Mouse (Mus musculus): ENCODE results near the gene Depdc1b. TPM values are rescaled to one million over a fixed set of nuclear protein-coding genes. Genes with fewer than 3 reads are reported as not detected.

Gene Depdc1b
- total RNA-seq, 2 experiments from 2014 or later: 1.3 to 1.4 TPM

- peak; percentile 29 to 48 for DNase-seq (ENCODE audit: low spot score in 2 of 2)
These were observed 33.5 kb downstream of the Depdc1b start for GRCm38 (mm10) chr13:108349624-108350023.

DNA sequence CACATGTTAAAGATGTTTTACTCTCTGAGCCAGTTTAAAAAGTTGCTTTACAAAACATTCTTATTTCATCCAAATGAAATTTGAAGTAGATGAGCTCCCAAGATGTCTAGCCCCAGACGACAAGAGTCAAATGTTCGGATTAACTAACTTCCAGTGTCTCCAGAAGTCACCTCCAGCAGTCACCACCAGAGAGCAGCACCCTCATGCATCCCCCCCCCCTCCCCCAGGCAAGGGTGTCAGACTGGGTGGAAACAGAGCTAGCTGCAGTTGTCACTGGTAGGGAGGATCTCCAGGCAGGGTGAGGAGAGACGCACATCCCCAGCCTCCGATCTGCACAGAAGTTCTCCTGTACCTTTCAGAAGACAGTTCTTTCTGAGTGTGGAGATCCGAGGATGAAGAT lies 37.6 kb downstream of the Depdc1b start:
- no peak for DNase-seq (ENCODE audit: low spot score in 2 of 2)

GRCm38 (mm10) chr13:108354804-108355552 lies 38.8 kb downstream of the Depdc1b start:
- DNase-seq (ENCODE audit: low spot score in 2 of 2): no peak

DNA sequence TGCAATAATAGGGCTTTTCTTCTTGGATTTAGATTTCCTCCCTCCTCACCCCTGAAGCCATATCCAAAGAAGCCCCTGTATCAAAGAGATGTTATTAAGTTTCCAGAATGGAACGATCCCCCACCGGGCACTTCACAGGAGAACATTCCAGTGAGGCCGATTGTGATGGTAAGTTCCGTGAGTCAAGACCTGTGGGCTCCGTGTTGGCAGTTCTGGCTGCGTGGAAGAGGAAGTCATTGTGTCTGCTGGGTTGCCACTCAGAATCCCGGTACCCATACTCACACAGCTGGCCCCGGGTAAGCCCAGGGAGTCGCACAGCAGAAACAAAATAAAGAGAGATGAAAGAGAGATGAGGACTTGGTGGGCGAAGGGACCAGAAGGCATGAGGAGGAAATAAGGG lies 41.2 kb downstream of the Depdc1b start:
- no peak for DNase-seq (ENCODE audit: low spot score in 2 of 2)

- no peak for DNase-seq (ENCODE audit: low spot score in 2 of 2)
These were observed 42.1 kb downstream of the Depdc1b start for GRCm38 (mm10) chr13:108358228-108358627.

- DNase-seq (ENCODE audit: low spot score in 2 of 2): no peak
These were observed 51.4 kb downstream of the Depdc1b start for GRCm38 (mm10) chr13:108367496-108367895.

- no peak for DNase-seq (ENCODE audit: low spot score in 2 of 2)
These were observed 54.3 kb downstream of the Depdc1b start for GRCm38 (mm10) chr13:108370241-108370941.

DNA sequence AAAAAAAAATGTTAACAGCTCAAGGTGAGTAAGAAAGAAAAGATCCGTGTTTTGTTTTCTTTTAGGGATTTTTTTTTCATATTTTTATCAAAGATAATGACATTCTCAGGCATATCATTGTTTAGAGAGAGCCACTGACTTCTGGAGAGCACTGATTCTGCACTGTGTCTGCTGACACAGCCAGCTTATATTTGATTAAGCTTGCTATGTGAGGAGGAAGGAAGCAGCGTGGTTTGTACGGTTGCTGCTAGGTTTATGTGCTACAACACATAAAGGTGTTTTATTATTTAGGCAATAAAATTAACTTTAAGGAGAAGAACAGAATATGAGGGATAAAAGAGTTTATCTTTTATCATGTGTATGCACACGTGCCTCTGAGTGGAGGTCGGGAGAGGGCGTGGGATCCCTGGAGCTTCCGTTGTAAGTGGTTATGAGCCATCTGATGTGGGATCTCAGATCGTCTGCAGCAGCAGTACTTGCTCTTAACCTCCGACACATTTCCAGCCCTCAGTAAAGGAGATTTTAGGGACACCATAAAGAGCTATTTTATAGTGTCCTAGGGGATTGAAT lies 55.3 kb downstream of the Depdc1b start:
- DNase-seq (ENCODE audit: low spot score in 2 of 2): no peak

DNA sequence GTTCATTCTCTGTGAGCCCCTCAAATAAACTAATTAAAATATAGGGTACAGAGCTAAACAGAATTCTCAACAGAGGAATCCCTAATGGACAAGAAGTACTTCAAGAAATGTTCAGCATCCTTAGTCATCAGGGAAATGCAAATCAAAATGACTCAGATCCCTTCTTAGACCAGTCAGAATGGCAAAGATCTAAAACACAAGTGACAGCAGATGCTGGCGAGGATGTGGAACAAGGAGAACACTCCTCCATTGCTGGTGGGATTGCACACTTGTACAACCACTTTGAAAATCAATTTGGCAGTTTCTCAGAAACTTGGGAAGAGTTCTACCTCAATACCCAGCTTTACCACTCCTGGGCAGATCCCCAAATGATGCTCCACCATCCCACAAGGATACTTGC lies 57.1 kb downstream of the Depdc1b start:
- no peak for DNase-seq (ENCODE audit: low spot score in 2 of 2)

DNA sequence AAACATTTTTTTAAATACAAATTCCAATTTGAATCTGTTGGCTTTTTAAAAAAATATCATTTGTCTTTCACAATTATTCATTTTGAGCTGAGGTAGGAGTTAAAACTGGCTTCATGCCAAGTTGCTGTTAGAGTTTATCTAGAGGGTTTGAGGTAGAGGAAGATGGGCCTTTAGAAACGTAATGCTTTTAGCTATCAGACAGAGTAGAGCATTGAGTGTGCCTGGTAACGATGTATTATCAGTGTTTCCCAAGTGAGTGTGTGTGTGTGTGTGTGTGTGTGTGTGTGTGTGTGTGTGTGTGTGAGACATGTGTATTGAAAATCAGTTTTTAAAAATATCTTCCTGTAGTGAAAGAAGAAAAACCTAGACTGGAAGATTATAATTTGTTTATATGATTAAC lies 60.5 kb downstream of the Depdc1b start:
- no peak for DNase-seq (ENCODE audit: low spot score in 2 of 2)

- no peak for DNase-seq (ENCODE audit: low spot score in 2 of 2)
These were observed 65.0 kb downstream of the Depdc1b start for GRCm38 (mm10) chr13:108381161-108381560.

DNA sequence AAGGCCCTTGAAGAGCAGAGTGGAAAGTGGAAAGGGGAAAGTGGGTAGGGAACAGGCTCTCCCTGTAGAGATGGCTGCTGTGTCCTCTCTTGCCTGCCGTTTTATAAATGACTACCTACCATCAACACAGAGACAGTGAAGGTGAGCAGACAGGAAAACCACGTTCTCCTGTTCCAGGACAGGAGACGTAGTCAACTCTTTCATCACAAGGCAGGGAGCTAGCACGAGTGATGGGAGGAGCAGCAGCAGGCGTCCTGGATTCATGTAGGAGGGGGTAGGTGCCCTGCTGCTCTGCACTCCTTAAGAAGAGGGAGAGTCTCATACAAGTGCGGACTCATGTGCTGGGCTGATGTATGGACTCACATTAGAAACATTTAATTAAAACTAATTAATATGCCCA lies 66.9 kb downstream of the Depdc1b start:
- no peak for DNase-seq (ENCODE audit: low spot score in 2 of 2)

DNA sequence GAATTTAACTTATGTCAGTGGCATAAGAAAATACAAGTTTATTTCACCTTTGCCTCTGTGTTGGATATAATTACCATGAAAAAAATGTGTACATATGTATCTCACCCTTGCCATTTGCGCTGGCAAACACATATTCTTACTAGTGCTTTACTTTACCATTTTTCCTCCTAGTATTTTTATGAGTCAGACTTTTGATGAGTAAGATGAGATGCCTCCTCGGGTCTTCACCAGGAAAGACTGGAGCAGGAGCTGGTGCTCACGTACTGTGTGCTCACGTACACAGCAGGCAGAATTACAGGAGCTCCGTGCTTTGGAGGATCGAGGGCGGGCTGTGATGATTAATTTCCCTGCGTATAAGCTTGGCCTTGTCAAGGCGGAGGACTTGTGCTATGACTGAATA lies 69.9 kb downstream of the Depdc1b start:
- DNase-seq (ENCODE audit: low spot score in 2 of 2): no peak

DNA sequence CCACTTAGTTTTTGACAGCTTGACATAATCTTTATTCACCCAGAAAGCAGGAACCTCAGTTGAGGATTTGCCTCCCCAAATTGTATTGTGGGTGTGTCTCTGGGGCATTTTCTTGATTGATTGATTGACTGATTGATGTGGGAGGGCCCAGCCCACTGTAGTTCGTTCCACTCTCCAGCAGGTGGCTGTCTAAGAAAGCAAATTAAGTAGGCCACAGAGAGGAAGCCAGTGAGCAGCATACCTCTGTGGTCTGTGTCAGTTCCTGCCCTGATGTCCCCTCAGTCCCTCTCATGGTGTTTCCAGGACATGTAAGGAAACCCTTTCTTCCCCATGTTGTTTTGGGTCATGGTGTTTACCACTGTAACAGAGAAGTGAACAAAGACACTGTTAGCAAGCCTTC lies 74.4 kb downstream of the Depdc1b start:
- peak; percentile 49 to 54 for DNase-seq (ENCODE audit: low spot score in 2 of 2)

- DNase-seq (ENCODE audit: low spot score in 2 of 2): no peak
These were observed 87.1 kb downstream of the Depdc1b start for GRCm38 (mm10) chr13:108403197-108403596.

GRCm38 (mm10) chr13:108404372-108404771 lies 88.2 kb downstream of the Depdc1b start:
- no peak for DNase-seq (ENCODE audit: low spot score in 2 of 2)

GRCm38 (mm10) chr13:108415464-108415863 lies 99.3 kb downstream of the Depdc1b start:
- DNase-seq (ENCODE audit: low spot score in 2 of 2): no peak

GRCm38 (mm10) chr13:108418741-108419507 lies 102.8 kb downstream of the Depdc1b start:
- no peak for DNase-seq (ENCODE audit: low spot score in 2 of 2)

DNA sequence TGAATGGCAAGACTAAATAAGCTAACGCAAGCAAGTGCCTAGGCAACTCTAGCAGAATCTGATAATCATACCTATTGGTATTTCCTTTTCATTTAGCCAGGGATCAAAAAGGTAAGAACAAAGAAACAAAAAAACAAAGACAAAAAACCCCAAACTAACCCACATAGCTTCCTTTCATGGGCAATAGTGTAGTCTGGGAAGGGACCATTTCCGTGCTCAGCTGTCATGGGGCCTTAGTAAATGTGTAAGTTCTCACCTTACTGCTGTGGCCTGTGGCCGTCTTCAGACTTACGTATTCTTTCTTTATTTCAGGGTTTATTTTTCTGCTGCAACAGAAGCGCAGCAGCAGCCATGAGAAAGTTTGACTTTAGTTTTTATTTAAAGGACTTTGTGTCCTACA lies 110.2 kb downstream of the Depdc1b start:
- DNase-seq (ENCODE audit: low spot score in 2 of 2): no peak

GRCm38 (mm10) chr13:108428809-108429208 lies 112.7 kb downstream of the Depdc1b start:
- DNase-seq (ENCODE audit: low spot score in 2 of 2): no peak

- no peak for DNase-seq (ENCODE audit: low spot score in 2 of 2)
These were observed 113.5 kb downstream of the Depdc1b start for GRCm38 (mm10) chr13:108429623-108430022.

- no peak for DNase-seq (ENCODE audit: low spot score in 2 of 2)
These were observed 115.6 kb downstream of the Depdc1b start for GRCm38 (mm10) chr13:108431776-108432175.

Data from layer of hippocampus, postnatal 10 days (tissue).